Mouse (Mus musculus) lung, postnatal 10 days (tissue): ENCODE measurements around the gene Metap1d.

Experiments used
- DNase-seq: peaks from one replicate; pipeline ENCODE4 v3.0.0; 2021

Gene Metap1d

GRCm38 (mm10) chr2:71545882-71546639 is 93.0 kb downstream of the Metap1d start:
- DNase-seq, result no peak

GRCm38 (mm10) chr2:71546640-71547071 is 93.6 kb downstream of the Metap1d start, which contains the start of gene Dlx2:
Dlx2 (minus strand) TSS chr2:71546754.
- no peak for DNase-seq

GRCm38 (mm10) chr2:71547829-71548228 is 94.8 kb downstream of the Metap1d start:
- DNase-seq, result peak; percentile 80

- DNase-seq, result no peak
Observed at GRCm38 (mm10) chr2:71550330-71550729, 97.3 kb downstream of the Metap1d start.

GRCm38 (mm10) chr2:71551704-71552103 is 98.6 kb downstream of the Metap1d start:
- DNase-seq, result no peak

GRCm38 (mm10) chr2:71556071-71556470 is 103.0 kb downstream of the Metap1d start:
- no peak for DNase-seq

- DNase-seq, result no peak
Observed at GRCm38 (mm10) chr2:71566466-71566865, 113.4 kb downstream of the Metap1d start.

- no peak for DNase-seq
Observed at GRCm38 (mm10) chr2:71573736-71574135, 120.7 kb downstream of the Metap1d start.
